Mouse (Mus musculus) olfactory bulb, adult 2 months (tissue): ENCODE measurements around the gene Rhof. TPM values are rescaled to one million over a fixed set of nuclear protein-coding genes. Genes with fewer than 3 reads are reported as not detected.
A peak's percentile ranks its signal among the peaks of the same experiment; 100 is the strongest.
"Not testable (repeated sequence)": the region's sequence is repeated elsewhere in the genome, so short reads cannot be mapped to it uniquely, and the experiment has no call there.

Experiments used
- H3K27ac ChIP-seq: fragments of 200-500 bp; 2 replicates; pipeline ENCODE4 v1.5.1; 2012; ENCODE audit warnings: low read depth, low read length; ENCODE audit not compliant: insufficient read depth
- H3K4me1 ChIP-seq: fragments of 200-500 bp; 2 replicates; pipeline ENCODE4 v1.6.1; 2012; ENCODE audit warnings: low read length; ENCODE audit not compliant: control insufficient read depth, insufficient read depth
- H3K4me3 ChIP-seq: fragments of 200-500 bp; 2 replicates; pipeline ENCODE4 v1.5.1; 2012; ENCODE audit warnings: mild to moderate bottlenecking, low read depth, low read length, moderate library complexity; ENCODE audit not compliant: insufficient read depth
- CTCF ChIP-seq: fragments of 200-500 bp; IDR thresholded peaks from 2 replicates; pipeline ENCODE4 v1.5.1; 2012; ENCODE audit warnings: low read depth, mild to moderate bottlenecking, low read length, moderate library complexity; ENCODE audit not compliant: insufficient read depth
- POLR2A ChIP-seq: fragments of 200-500 bp; IDR thresholded peaks from 2 replicates; pipeline ENCODE4 v1.6.1; 2012; ENCODE audit warnings: mild to moderate bottlenecking, low read depth, low read length, moderate library complexity; ENCODE audit not compliant: insufficient read depth
- WGBS: fragments of 180-500 bp; shearing (Covaris S2); methylation state at CpG from one replicate; pipeline ENCODE4 v1.1.7; 2018; 5-methylcytosine and 5-hydroxymethylcytosine counted together
- polyA plus RNA-seq: library from polyadenylated mRNA; stranded (reverse); fragments of >200 nt; gene quantifications from 2 replicates; pipeline ENCODE4 v1.2.4, GENCODE M21; 2012; ENCODE audit warnings: low replicate concordance; ENCODE audit not compliant: missing spikeins, insufficient read depth, insufficient read length

Gene Rhof
- polyA plus RNA-seq, 1 experiment, result not detected

DNA sequence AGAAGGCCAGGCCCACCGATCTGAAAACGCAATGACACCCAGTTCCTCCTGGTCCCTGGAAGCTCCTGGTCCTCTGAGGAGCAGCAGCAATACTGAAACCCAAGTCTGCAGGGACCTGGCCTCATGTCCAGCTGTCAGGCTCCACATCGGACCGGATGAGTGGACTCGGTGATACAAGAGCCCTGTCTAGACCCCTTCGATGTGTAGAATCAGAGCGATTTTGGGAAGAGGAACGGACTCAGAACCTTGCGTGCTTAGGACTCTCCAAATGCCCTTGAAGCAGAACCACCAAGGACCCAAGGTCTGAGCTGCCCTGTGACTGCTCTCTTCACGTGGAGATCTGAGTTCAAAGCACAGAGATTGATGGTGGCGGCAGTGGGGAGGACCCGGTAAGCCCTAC, 64.4 kb downstream of the Rhof start, which contains the start of gene Tmem120b:
Gene Tmem120b (plus strand): TSS at position 301 of the 400 bp plus-strand sequence.
- TF ChIP-seq CTCF (no peak), POLR2A (no peak)
- WGBS, result 90% methylated on average over 12 of the region's 12 CpGs
- H3K27ac ChIP-seq, result no peak within 1 kb of the TSS

DNA sequence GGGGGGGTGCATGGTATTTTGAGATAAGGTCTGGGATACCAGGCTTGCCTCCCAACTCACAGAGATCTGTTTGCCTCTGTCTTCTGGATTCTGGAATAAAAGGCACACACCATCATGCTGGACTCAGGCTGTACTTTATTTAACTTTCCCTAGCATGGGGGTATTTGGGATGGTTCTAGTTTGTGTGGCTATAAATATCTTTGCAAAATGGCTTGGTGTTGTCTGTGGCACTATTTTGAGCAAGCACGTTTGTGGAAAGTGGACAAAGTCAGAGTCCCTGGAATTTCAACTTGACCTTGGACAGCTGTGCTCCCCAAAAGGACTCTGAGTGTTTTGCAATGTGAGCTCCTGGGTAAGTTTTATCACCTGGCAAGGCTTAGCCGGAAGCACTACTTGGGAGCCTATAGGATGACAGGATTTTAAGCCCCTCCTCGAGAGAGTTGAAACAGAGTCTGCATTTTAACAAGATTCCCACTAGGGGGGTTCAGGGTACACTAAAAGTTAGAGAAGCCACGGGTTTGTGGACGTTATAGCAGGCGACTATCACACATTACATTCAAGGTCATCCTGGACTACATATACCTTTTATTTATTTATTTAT, 65.0 kb downstream of the Rhof start:
- no peak overlapping the region for H3K4me3 ChIP-seq
- 16% methylated on average over 6 of the region's 6 CpGs for WGBS
- no peaks in the 10 kb centered on the region for H3K4me1 ChIP-seq
- no peak overlapping the region for H3K27ac ChIP-seq
- TF ChIP-seq CTCF (no peak), POLR2A (no peak)

More for the DNA sequence above, 64.4 kb downstream of the Rhof start, which contains the start of gene Tmem120b:
- no peaks in the 10 kb centered on the region for H3K4me1 ChIP-seq
- no peak within 1 kb of the TSS for H3K4me3 ChIP-seq

DNA sequence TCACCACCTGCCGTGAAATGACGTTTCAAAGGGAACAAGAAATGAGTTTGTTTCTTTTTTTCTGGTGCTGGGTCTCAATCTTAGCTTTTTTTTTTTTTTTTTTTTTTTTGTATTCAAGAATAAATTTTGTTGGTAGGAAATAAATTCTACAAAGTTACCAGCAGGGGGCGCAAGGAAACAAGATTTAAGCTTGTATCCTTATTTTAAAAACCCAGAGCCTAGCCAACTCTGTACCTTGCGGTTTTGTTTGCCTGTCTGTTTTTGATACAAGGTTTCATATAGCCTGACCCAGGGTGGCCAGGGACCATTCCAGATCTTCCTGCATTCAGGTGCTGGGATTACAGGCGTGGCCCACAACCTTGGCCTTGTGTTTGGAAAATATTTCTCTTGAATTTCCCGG, 68.3 kb downstream of the Rhof start:
- no peak overlapping the region for H3K4me3 ChIP-seq
- TF ChIP-seq POLR2A (no peak), CTCF (no peak)

DNA sequence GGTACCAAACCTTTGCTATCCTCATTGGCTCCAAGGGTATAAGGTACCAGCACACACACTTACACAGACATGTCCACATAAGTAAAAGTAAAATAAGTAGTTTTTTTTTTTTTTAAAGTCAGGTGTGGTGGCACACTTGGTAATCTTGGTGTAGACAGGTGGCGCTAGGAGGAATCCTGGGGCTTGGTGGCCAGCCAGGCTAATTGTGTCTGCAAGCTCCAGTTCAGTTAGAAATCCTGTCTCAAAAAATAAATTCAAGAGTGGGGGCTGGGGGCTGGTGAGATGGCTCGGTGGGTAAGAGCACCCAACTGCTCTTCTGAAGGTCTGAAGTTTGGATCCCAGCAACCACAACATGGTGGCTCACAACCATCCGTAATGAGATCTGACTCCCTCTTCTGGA, 69.4 kb downstream of the Rhof start:
- Histone ChIP-seq H3K4me1 (no peaks in the 10 kb centered on the region), H3K27ac (no peak overlapping the region), H3K4me3 (no peak overlapping the region)
- no peak for TF ChIP-seq POLR2A
- no peak for TF ChIP-seq CTCF
- WGBS, result 92% methylated on average over 3 of the region's 3 CpGs

More for the DNA sequence above, 68.3 kb downstream of the Rhof start:
- Histone ChIP-seq H3K4me1 (no peaks in the 10 kb centered on the region), H3K27ac (no peak overlapping the region)
- 22% methylated on average over 6 of the region's 6 CpGs for WGBS

DNA sequence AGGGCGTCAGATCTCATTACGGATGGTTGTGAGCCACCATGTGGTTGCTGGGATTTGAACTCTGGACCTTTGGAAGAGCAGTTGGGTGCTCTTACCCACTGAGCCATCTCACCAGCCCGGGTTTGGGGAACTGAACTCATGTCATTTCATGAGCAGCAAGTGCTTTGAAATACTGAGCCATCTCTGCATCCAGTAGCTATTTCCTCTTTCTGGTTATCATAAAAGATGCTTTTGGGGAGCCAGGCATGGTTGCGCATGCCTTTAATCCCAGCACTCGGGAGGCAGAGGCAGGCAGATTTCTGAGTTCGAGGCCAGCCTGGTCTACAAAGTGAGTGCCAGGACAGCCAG, 71.1 kb downstream of the Rhof start:
- H3K4me1 ChIP-seq, H3K27ac ChIP-seq, H3K4me3 ChIP-seq: not testable (repeated sequence)
- WGBS, result 84% methylated on average over 6 of the region's 6 CpGs

DNA sequence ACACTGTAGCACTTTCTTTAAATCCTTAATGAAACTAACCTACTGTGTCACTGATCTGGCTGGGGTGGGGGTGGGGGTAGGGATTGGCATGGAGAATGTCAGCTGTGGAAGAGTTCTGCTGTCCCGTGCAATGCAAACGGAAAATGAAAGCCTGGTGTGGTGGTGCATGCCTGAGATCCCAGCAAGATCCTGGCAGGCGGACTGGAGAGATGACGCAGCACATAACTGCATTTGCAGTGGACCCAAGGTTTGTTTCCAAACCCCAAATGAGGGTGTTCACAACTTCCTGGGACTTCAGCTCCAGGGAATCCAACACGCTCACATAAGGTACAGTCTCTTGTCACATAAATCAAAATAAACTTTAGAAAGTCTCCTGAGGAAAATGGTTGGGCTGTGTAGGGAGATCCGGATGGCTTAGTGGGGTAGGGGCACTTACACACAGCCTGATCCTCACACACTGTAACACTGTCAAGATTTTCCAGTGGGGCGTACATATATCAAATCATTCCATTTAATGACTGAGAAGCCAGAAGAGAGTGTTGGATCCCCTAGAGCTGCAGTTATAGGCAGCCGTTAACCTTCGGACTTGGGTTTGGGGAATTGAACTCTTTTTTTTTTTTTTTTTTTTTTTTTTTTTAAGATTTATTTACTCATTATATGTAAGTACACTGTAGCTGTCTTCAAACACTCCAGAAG, 71.6 kb downstream of the Rhof start:
- WGBS, result 81% methylated on average over 9 of the region's 9 CpGs
- no peak for TF ChIP-seq CTCF
- TF ChIP-seq POLR2A, result no peak
- Histone ChIP-seq H3K4me3 (no peak overlapping the region), H3K4me1 (no peaks in the 10 kb centered on the region), H3K27ac (no peak overlapping the region)

DNA sequence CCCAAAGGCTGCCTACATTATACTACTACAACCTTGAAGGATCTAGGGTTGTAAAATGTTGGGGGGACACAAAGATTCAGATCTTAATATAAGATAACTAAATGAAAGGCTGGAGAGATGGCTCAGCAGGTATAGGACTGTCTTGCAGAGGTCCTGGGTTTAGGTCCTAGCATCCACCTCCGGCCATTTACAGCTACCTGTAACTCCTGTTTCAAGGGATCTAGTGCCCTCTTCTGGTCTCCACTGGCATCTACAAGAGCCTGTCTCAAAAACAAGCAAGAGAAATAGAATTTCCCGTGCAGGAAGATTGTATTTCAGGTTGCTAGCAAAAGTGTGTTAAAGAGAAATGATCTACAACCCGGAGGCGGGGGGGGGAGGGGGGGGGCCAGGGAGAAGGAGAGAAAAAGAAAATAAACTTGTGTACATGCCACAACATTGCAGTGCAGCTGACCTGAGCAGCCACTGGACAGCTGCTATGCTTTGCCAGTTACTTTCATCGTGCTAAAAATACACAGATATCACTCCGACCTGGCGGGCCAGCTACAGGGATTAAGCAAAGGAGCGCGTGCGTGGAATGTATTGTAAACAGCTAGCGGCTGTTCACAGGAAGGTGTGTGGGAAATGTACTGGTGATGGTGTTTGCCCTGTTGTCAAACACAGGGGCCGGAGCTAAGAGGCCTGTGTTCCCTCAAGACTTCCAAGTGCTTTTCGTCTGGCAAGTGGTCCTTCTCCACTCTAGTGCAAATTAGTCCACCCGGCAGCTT, 72.6 kb downstream of the Rhof start:
- TF ChIP-seq CTCF (no peak), POLR2A (no peak)
- no peak overlapping the region for H3K27ac ChIP-seq
- H3K4me3 ChIP-seq, result no peak overlapping the region

DNA sequence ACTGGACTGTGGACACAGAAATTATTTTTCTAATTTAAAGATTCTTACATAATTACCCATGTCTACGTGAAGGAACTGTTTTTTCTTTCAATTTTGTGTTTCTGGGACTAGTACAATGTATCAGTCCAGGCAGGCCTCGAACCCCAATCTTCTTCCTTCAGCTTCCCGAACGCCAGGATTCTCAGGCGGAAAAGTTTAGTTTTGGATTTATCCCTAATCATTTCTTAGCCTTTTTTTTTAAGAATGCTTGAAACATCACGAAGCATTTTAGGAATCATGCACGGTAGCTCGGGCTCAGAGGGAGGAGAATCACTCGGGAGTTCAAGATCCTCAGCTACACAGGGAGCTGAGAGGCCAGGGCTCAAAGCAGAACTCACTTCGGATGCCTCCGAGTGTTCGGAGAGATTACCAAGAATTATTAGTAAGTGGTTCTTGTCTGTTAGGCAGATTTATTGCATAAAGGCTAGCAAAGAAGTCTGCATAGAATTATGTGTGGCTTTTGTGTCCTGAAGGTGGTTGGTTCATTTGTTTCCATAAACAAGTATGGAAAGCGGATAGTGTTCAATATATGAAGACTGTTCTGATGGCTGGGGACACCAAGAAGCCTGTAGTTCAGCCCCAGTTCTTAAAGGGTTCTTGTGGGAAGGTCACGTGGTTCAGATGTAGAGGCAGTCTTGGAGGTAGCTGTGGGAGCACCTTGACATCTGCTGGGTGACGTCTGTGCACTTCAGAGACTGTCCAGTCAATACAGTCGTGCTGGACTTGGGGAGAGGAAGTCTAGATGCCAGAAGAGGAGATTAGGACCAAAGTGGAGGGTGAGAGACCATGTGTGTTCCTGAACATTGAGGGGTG, 74.0 kb downstream of the Rhof start:
- 41% methylated on average over 16 of the region's 16 CpGs for WGBS
- H3K4me3 ChIP-seq, result peak overlapping the region; percentile 40
- no peak for TF ChIP-seq POLR2A
- TF ChIP-seq CTCF, result no peak
- H3K27ac ChIP-seq, result peak overlapping the region; percentile 31; the same call in 1 of the 2 replicates
- H3K4me1 ChIP-seq, result no peaks in the 10 kb centered on the region

More for the DNA sequence above, 72.6 kb downstream of the Rhof start:
- 30% methylated on average over 14 of the region's 14 CpGs for WGBS
- no peaks in the 10 kb centered on the region for H3K4me1 ChIP-seq
